Mouse (Mus musculus) G1E (cell line): ENCODE data around the gene Ccdc181. TPM values are rescaled to one million over a fixed set of nuclear protein-coding genes. Genes with fewer than 3 reads are reported as not detected.
"Not testable (repeated sequence)": the region's sequence is repeated elsewhere in the genome, so short reads cannot be mapped to it uniquely, and the experiment has no call there.

Experiments
- ATAC-seq: 2 replicates; pipeline ENCODE4 v1.8.0; 2016; ENCODE audit warnings: mild to moderate bottlenecking; ENCODE audit not compliant: insufficient number of reproducible peaks, poor library complexity, low FRiP score, severe bottlenecking; ENCODE audit errors: extremely low read depth
- DNase-seq: peaks from one replicate; pipeline ENCODE4 v3.0.0; 2012; ENCODE audit warnings: low spot score
- H3K27me3 ChIP-seq: 2 replicates; pipeline ENCODE4 v1.6.1; 2012; ENCODE audit warnings: mild to moderate bottlenecking, low read length, inconsistent platforms; ENCODE audit not compliant: insufficient read depth
- H3K36me3 ChIP-seq: replicated peaks from 2 replicates; pipeline ENCODE3; 2012; ENCODE audit warnings: mild to moderate bottlenecking, inconsistent platforms
- H3K4me1 ChIP-seq: 2 replicates; pipeline ENCODE4 v1.6.1; 2012; ENCODE audit warnings: low read depth, low read length, inconsistent platforms, mixed read lengths; ENCODE audit not compliant: insufficient read depth
- H3K4me3 ChIP-seq: 2 replicates; pipeline ENCODE4 v1.5.1; 2012; ENCODE audit warnings: low read depth, mild to moderate bottlenecking, inconsistent platforms, low read length, moderate library complexity, mixed read lengths
- H3K9me3 ChIP-seq: replicated peaks from 2 replicates; pipeline ENCODE4 v1.6.1; 2012; ENCODE audit warnings: inconsistent platforms
- CTCF ChIP-seq: IDR thresholded peaks from 2 replicates; pipeline ENCODE4 v1.5.1; 2012; ENCODE audit warnings: low read depth, low read length, inconsistent platforms, mixed read lengths
- GATA1 ChIP-seq: IDR thresholded peaks from 2 replicates; pipeline ENCODE4 v1.6.1; 2012; ENCODE audit warnings: borderline replicate concordance, low read length, inconsistent platforms, mixed read lengths
- GATA2 ChIP-seq: IDR thresholded peaks from 2 replicates; pipeline ENCODE4 v1.6.1; 2012; ENCODE audit warnings: low read depth, low read length, inconsistent platforms, borderline replicate concordance
- POLR2AphosphoS5 ChIP-seq: IDR thresholded peaks from 2 replicates; pipeline ENCODE4 v1.6.1; 2012; ENCODE audit warnings: low read depth, low read length, inconsistent platforms; ENCODE audit not compliant: insufficient replicate concordance
- TAL1 ChIP-seq: conservative IDR thresholded peaks from 2 replicates; pipeline ENCODE4 v1.6.1; 2012; ENCODE audit warnings: low read depth, low read length, inconsistent platforms, mixed read lengths
- polyA plus RNA-seq: library from polyadenylated mRNA; stranded (reverse); fragments of >175 nt; gene quantifications from 2 replicates; pipeline ENCODE4 v1.2.3, GENCODE M21; 2012
- total RNA-seq, 2 experiments: library from RNA; stranded (forward) in 1 of 2; stranded (reverse) in 1 of 2; fragments of 200-1000 nt in 1 of 2; fragments of >200 nt in 1 of 2; fragmentation: Nextera tagmentation in 1 of 2; gene quantifications; 2 replicates each; pipeline ENCODE4 v1.2.3; 2014 to 2017

The Ccdc181 gene
- 17.4 and 17.6 TPM in 2 replicates for total RNA-seq (2014; fragmentation: Nextera tagmentation)
- total RNA-seq (2017): 18.2 and 24.9 TPM in 2 replicates
- polyA plus RNA-seq: 1.9 and 2.9 TPM in 2 replicates

- TF ChIP-seq GATA2: no peak
- no peak for TF ChIP-seq POLR2AphosphoS5
- TF ChIP-seq TAL1: no peak
- no peak for TF ChIP-seq GATA1
- no peak for TF ChIP-seq CTCF
- no peaks in the 10 kb centered on the region for H3K27me3 ChIP-seq
- peak; percentile 92 for DNase-seq
Observed at GRCm38 (mm10) chr1:164275455-164275954, at the start of gene Ccdc181. Ccdc181 (plus strand) TSS chr1:164275585.

GRCm38 (mm10) chr1:164231937-164232570, 43.3 kb upstream of the Ccdc181 start:
- H3K9me3 ChIP-seq, DNase-seq, ATAC-seq, H3K4me3 ChIP-seq, H3K4me1 ChIP-seq, H3K36me3 ChIP-seq, H3K27me3 ChIP-seq: not testable (repeated sequence)

More at GRCm38 (mm10) chr1:164275455-164275954, at the start of gene Ccdc181:
- Histone ChIP-seq H3K4me3 (peak within 1 kb of the TSS; percentile 83), H3K9me3 (no peaks in the 10 kb centered on the region), H3K4me1 (peaks cover 17% of the 10 kb centered on the region), H3K36me3 (peaks cover 13% of the 10 kb centered on the region)
- ATAC-seq: peak; percentile 100

- TF ChIP-seq POLR2AphosphoS5 (no peak), GATA2 (no peak), GATA1 (no peak), CTCF (no peak), TAL1 (no peak)
- no peak for ATAC-seq
- Histone ChIP-seq H3K27me3 (peaks cover 8% of the 10 kb centered on the region), H3K4me1 (no peaks in the 10 kb centered on the region), H3K36me3 (no peaks in the 10 kb centered on the region), H3K4me3 (no peak overlapping the region; the same call in 1 of the 2 replicates), H3K9me3 (no peaks in the 10 kb centered on the region)
- DNase-seq: no peak
Observed at GRCm38 (mm10) chr1:164233447-164233846, 41.9 kb upstream of the Ccdc181 start.

GRCm38 (mm10) chr1:164235078-164235477, 40.3 kb upstream of the Ccdc181 start:
- no peak for ATAC-seq
- TF ChIP-seq TAL1 (no peak), CTCF (no peak), GATA2 (no peak), POLR2AphosphoS5 (no peak), GATA1 (no peak)
- no peaks in the 10 kb centered on the region for H3K36me3 ChIP-seq

GRCm38 (mm10) chr1:164236078-164236477, 39.3 kb upstream of the Ccdc181 start:
- H3K4me1 ChIP-seq: no peaks in the 10 kb centered on the region
- ATAC-seq: no peak
- H3K4me3 ChIP-seq: no peak overlapping the region
- DNase-seq: no peak
- H3K36me3 ChIP-seq: no peaks in the 10 kb centered on the region
- peaks cover 13% of the 10 kb centered on the region for H3K27me3 ChIP-seq
- no peaks in the 10 kb centered on the region for H3K9me3 ChIP-seq
- TF ChIP-seq GATA1 (no peak), POLR2AphosphoS5 (no peak), TAL1 (no peak), GATA2 (no peak)

More at GRCm38 (mm10) chr1:164235078-164235477, 40.3 kb upstream of the Ccdc181 start:
- Histone ChIP-seq H3K9me3 (no peaks in the 10 kb centered on the region), H3K27me3 (peaks cover 13% of the 10 kb centered on the region), H3K4me1 (no peaks in the 10 kb centered on the region), H3K4me3 (no peak overlapping the region)
- DNase-seq: no peak

- H3K4me1 ChIP-seq: no peaks in the 10 kb centered on the region
- no peak overlapping the region for H3K4me3 ChIP-seq
- no peaks in the 10 kb centered on the region for H3K9me3 ChIP-seq
- no peak for ATAC-seq
- TF ChIP-seq GATA1 (no peak), TAL1 (no peak), POLR2AphosphoS5 (no peak), GATA2 (no peak), CTCF (no peak)
- no peaks in the 10 kb centered on the region for H3K36me3 ChIP-seq
- no peak for DNase-seq
- H3K27me3 ChIP-seq: peaks cover 12% of the 10 kb centered on the region
Observed at GRCm38 (mm10) chr1:164241494-164241893, 33.9 kb upstream of the Ccdc181 start.

- no peaks in the 10 kb centered on the region for H3K9me3 ChIP-seq
- TF ChIP-seq GATA2: no peak
- TF ChIP-seq GATA1: no peak
- no peak for TF ChIP-seq CTCF
- TF ChIP-seq TAL1: no peak
- TF ChIP-seq POLR2AphosphoS5: no peak
- DNase-seq (no peak), ATAC-seq (no peak)
- no peak overlapping the region for H3K4me3 ChIP-seq
- H3K4me1 ChIP-seq: peaks cover 7% of the 10 kb centered on the region
- peaks cover 10% of the 10 kb centered on the region for H3K27me3 ChIP-seq
- H3K36me3 ChIP-seq: no peaks in the 10 kb centered on the region
Observed at GRCm38 (mm10) chr1:164242809-164243208, 32.6 kb upstream of the Ccdc181 start.
